Mouse (Mus musculus) common myeloid progenitor, adult 5-6 weeks (primary cell): ENCODE measurements around the gene Slc6a1. TPM values are rescaled to one million over a fixed set of nuclear protein-coding genes. Genes with fewer than 3 reads are reported as not detected.

Source experiments
- ATAC-seq: replicated peaks from 2 replicates; pipeline ENCODE4 v1.8.0; 2016; ENCODE audit warnings: low read depth, mild to moderate bottlenecking, moderate TSS enrichment, inconsistent platforms; ENCODE audit not compliant: poor library complexity, severe bottlenecking
- total RNA-seq: library from RNA; stranded (forward); fragments of 200-1000, 187-1606 nt; gene quantifications from 2 replicates; pipeline ENCODE4 v1.2.3, GENCODE M21; 2017

Slc6a1 gene
- total RNA-seq, 1 experiment from 2014 or later: not detected

- ATAC-seq: no peak
Measured at GRCm38 (mm10) chr6:114285424-114285823, 3.0 kb downstream of the Slc6a1 start.

- ATAC-seq: no peak
Measured at GRCm38 (mm10) chr6:114289106-114289505, 6.7 kb downstream of the Slc6a1 start.

GRCm38 (mm10) chr6:114290184-114290583, 7.7 kb downstream of the Slc6a1 start:
- no peak for ATAC-seq

GRCm38 (mm10) chr6:114290929-114291328, 8.5 kb downstream of the Slc6a1 start:
- ATAC-seq: no peak

GRCm38 (mm10) chr6:114291396-114291795, 9.0 kb downstream of the Slc6a1 start:
- no peak for ATAC-seq

GRCm38 (mm10) chr6:114293511-114293910, 11.1 kb downstream of the Slc6a1 start:
- ATAC-seq: no peak

- no peak for ATAC-seq
Measured at GRCm38 (mm10) chr6:114295086-114295485, 12.7 kb downstream of the Slc6a1 start.

- ATAC-seq: no peak
Measured at GRCm38 (mm10) chr6:114297260-114298002, 15.0 kb downstream of the Slc6a1 start.

GRCm38 (mm10) chr6:114299699-114300098, 17.3 kb downstream of the Slc6a1 start:
- ATAC-seq: no peak

GRCm38 (mm10) chr6:114300737-114301136, 18.3 kb downstream of the Slc6a1 start:
- no peak for ATAC-seq

GRCm38 (mm10) chr6:114304668-114305067, 22.2 kb downstream of the Slc6a1 start:
- ATAC-seq: no peak

- no peak for ATAC-seq
Measured at GRCm38 (mm10) chr6:114320511-114320910, 38.1 kb downstream of the Slc6a1 start.

- no peak for ATAC-seq
Measured at GRCm38 (mm10) chr6:114321146-114321545, 38.7 kb downstream of the Slc6a1 start.

- no peak for ATAC-seq
Measured at GRCm38 (mm10) chr6:114322914-114323313, 40.5 kb downstream of the Slc6a1 start.

GRCm38 (mm10) chr6:114324808-114325207, 42.4 kb downstream of the Slc6a1 start:
- ATAC-seq: no peak

- no peak for ATAC-seq
Measured at GRCm38 (mm10) chr6:114329597-114330470, 47.4 kb downstream of the Slc6a1 start.

- no peak for ATAC-seq
Measured at GRCm38 (mm10) chr6:114331926-114332325, 49.5 kb downstream of the Slc6a1 start.

- no peak for ATAC-seq
Measured at GRCm38 (mm10) chr6:114336128-114336943, 53.9 kb downstream of the Slc6a1 start.

GRCm38 (mm10) chr6:114336944-114337215, 54.4 kb downstream of the Slc6a1 start:
- no peak for ATAC-seq

GRCm38 (mm10) chr6:114341381-114341780, 58.9 kb downstream of the Slc6a1 start:
- ATAC-seq: peak; percentile 46; the same call in 1 of the 2 replicates

- no peak for ATAC-seq
Measured at GRCm38 (mm10) chr6:114343740-114344139, 61.3 kb downstream of the Slc6a1 start.
